Mouse (Mus musculus) T-cell, adult 2 months (primary cell): ENCODE results near the gene Ren1.
A peak's percentile ranks its signal among the peaks of the same experiment; 100 is the strongest.
"Not testable (repeated sequence)": the region's sequence is repeated elsewhere in the genome, so short reads cannot be mapped to it uniquely, and the experiment has no call there.

Experiments
- DNase-seq: peaks from one replicate; pipeline ENCODE4 v3.0.0; 2022; ENCODE audit warnings: low spot score

Gene Ren1

DNA sequence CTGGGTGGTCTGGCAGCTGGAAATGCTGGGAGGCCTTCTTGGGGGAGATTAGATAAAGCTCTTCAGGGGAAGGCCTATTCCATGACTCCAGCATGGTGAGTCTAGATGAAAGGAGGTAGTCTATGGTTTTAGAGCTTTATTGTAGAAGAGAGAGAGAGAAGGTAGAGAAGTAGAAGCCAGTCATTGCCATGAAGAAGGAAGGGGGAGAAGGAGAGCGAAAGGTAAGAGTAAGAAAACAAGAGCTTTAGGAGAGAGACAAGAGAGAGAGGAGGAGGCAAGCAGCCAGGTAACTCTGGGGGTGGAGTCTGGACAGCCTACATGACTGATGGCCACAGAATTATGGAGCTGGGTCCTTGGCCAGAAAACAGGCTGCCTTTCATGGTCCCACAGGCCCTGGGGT lies at the start of gene Ren1:
Ren1 (plus strand) TSS at position 301 of the 400 bp plus-strand sequence.
- DNase-seq = no peak

DNA sequence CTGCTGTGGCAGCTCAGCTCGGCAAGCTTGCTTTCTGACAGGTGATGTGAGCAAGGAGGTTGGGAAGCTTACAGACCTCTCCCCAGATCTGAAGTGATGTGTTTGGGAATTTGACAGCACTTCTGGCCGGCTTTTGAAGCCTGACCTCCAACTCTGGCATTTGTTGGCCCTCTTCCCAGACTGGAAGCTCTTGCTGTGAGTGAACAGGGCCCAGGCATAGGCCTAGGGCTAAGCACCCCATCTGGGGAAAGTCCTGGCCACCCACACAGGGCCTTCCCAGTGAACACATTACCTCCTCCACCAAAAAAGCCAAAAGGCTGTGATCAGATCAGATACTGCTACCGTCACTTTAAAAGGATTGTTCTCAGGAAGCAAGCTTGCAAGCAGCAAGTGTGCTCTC lies 47.8 kb upstream of the Ren1 start:
- no peak for DNase-seq

DNA sequence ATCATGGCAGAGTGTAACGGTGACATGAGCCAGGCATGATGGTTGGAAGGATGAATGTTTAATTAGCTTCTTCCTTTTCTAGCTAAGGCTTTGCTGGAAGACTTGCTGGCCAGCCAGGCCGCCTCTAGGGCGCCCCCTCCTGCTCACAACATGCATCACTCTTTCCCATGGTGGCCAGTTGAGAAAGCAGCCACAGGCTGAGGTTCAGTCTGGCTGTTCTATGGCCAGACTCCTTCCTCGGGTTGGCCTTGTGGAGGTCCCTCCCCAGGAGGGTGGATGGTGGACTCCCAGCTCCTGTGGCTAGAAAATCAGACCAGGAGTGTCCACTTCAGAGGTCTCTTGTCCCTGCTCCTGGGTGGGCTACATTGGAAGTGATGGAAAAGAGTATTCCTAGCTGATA lies 43.5 kb upstream of the Ren1 start:
- DNase-seq = peak; percentile 59

DNA sequence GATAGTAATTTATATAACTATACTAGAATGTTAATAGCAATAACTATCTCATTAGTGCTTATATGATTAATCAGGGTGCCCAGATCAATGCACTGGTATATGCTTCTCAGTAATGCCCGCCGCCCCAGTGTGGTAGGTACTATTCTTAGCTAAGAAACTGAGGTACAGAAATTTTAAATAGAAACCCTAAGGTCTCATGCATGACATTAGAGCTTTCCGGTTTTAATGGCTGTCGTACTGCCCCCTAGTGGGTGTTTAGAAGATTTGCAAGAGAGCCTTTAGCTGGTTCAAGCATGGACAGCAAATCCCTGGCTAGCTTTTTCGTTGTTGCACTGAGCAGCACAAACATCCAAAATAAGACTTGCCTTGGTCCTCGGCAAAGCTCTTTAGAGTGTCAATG lies 43.0 kb upstream of the Ren1 start:
- peak; percentile 50 for DNase-seq

DNA sequence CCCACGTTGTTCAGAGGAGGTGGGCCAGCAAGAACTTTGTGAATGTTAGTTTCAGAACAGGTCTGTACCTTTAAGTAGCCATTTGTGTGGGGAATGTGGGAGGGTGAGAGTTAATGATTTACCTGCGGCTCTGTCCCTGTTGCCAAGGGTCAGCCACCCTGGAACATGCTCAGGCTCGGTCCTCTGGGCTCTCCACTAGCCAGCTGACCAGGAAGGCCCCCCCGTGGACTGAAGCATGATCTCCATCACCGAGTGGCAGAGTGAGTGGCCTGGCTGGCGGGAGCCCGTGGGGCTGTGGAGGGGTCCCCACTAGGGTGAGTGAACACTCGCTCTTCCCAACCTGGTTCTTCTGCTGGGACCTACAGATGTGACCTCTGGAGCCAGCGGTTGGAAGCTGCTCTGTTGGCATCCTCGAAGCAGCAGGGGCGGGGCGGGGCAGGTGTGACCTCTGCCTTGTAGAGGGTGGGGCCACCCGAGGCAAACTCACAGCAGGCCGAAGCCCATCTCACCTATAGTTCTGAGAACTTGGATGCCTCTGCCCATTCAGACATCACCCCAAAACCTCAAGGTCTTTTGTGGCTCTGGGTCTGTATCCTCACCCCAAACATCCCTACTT lies 40.5 kb upstream of the Ren1 start, which contains the start of gene Golt1a:
Golt1a (plus strand) TSS at position 149 of the 616 bp plus-strand sequence.
- DNase-seq = no peak

DNA sequence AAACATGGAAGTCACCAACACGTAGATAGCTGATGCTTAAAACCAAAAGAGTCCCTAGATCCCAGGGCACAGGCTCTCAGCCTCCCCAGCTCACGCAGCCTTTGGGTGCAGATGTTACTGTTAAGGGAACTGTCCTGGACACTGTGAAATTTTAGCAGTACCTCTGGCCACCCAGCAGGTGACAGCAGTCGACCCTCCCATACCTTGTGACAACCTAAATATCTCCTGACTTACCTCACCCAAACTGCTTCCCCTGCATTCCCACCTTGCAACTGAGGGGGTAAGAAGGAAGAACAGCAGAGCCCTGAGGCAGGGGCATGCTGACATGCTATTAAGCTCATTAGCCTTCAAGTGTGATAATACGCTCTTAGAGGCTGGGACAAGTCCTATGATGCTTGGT lies 39.1 kb upstream of the Ren1 start:
- DNase-seq = no peak

DNA sequence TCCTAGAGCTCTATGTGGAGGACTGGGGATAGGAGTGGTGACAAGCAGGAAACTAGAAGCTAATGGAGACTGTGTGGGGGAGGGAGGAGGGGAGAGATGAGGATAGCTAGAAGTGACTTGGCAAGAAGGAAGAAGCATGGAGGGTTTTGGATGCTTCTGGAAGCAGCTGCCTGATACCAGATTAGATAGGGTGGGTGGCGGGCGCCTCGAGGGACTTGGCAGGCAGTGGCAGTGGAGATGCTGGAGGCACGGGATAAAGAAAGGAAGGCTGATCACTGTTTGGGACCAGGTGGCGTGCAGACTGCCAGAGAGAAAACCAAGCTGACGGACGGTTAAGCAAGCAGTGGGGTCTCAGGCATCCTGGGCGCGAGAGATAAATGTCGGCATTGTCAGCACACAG lies 38.4 kb upstream of the Ren1 start:
- no peak for DNase-seq

DNA sequence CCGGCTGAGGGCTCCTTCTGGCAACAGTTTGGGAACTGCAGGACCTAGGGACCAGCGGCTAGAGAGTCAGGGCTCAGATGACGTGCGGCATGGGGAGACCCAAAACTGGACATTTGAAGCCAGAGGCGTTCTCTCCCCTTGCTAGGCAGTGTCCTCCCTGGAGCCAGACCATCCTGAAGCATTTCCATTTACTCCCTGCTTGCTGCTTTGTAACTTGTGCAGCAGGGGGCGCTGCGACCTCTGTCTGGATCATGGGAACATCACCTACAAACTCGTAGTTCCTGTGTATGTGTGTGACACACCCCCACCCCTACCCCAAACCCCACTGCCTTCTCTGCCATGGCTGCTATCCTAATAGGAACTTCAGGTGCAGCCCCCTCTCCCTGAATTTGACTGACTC lies 35.9 kb upstream of the Ren1 start:
- peak; percentile 18 for DNase-seq

DNA sequence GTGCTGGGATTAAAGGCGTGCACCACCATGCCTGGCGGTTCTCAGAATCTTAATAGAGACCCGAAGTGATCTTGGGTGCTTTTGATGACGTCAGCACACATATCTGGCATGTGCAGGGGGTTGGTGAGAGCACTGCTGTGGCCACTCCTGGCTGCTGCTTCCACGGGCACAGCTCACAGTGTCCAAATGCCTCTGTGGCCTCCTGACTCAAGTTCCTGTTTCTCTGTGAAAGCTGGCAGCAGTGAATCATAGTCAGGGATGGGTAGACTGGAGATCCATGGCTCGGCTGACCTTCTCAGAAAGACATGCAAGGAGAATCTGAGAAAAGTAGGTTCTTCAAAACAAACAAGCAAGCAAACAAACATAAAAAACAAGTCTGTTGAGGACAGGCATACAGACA lies 34.5 kb upstream of the Ren1 start:
- DNase-seq = no peak

DNA sequence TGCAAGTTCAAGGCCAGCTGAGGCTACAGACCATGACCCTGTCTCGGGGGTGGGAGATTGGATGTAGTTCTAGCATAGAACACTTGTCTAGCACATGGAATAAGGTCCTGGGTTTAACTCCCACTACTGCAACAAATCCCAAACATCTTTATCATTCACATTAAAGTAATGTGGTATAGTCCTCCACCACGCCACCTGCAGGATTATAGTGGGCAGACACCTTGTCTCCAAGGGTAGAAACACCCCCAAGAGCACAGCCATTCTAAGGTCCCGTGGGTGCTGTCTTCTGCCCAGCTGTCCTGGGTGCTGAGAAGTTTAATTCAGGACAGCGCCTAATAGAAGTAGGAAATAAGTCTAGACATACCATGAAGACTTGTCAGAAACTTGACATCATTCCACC lies 33.7 kb upstream of the Ren1 start:
- DNase-seq = no peak

DNA sequence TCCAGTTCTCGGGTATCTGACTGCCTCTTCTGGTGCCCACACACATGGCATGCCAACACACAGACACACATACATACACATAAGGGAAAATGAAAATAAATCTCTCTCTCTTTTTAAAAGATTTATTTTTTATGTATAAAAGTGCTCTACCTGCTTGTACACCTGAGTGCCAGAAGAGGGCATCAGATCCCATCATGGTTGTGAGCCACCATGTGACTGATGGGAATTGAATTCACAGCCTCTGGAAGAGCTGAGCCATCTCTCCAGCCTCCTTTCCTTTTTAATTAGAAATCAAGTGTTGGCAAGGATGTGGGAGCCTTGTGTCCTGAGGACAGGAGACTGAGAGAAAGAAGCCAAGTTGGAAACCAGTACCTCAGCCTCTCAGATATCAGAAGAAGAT lies 33.2 kb upstream of the Ren1 start:
- no peak for DNase-seq

DNA sequence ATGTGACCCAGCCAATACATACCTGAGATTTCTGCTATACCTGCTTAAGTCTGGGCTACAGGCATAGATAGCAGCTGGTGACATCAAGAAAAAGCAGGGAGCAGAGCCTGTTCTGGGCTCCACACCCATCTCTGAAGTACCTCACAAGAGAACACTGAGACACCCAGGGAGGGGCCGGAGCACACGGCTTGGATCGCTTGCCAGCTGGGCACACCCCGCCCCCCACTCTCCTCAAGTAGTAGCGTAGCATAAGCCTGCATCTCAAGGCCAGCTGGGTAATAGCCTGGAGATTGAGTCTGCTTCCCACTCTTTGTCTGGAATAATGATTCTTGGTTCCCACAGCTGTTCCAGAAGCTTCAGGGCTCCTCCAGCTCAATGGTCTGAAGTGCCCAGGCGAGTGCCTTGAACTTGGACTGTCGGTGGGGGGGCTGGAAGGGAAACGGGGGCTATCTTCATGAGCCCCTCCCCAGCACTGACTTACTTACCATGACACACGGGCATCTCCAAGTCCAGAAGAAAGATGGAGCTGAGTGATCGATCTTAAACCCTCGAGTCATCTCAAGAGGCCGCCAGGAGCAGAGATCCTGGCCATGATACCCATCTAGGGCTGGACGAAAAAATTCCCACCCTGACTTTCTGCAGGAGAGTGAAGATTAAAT lies 28.9 kb upstream of the Ren1 start, which contains the start of gene Kiss1:
Kiss1 (plus strand) TSS at position 609 of the 659 bp plus-strand sequence.
- DNase-seq = no peak

DNA sequence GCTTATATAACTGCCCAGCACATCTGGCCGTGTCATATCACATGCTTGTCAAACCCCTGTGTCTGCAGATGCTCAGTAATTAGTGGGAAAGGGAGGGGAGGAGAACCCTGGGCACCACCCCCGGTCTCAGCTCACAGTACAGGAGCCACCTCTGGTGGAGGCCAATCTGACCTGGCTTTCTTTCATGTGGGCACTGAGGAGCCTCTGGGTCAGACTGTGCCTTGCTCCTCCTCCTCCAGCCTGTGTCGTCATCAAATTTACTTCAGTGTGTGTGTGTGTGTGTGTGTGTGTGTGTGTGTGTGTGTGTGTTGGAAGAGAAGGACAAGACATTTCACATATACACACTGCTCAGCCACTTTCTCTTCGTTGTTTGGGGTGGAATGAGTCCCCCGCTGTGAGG lies 27.0 kb upstream of the Ren1 start:
- no peak for DNase-seq

DNA sequence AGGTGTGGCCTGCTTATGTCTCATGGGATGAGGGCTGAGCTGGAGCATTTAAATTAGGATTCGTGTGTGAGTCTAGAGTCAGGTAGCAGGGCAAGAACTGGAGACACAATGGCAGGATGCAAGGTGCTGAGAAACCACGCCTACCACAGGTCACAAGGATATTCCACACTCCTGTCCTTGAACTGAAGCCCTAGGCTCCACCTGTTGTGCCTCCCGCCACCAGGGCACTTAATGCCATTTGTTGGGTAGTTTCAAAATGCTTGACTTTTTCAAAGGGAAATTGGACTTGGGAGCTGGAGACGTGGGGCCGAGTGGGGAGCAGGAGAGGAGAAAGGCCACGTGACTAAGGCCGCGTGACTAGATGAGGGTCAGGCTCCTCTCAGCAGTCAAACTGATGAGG lies 24.4 kb upstream of the Ren1 start:
- DNase-seq = no peak

DNA sequence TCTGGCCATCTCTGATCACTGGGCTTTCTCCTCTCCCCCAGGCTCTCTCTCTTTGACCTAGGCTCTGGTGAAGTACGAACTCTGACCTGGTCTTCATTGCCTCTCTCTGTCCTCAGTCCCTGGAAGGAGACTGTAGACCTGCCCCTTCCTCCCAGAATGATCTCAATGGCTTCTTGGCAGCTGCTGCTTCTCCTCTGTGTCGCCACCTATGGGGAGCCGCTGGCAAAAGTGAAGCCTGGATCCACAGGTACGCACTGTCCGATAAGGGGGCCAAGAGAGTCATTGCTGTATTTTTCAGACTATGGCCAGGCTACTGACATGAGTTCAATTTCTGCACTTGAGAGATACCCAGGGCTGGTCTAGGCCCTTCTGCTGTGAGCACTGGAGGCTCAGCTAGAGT lies 23.2 kb upstream of the Ren1 start:
- DNase-seq = no peak

DNA sequence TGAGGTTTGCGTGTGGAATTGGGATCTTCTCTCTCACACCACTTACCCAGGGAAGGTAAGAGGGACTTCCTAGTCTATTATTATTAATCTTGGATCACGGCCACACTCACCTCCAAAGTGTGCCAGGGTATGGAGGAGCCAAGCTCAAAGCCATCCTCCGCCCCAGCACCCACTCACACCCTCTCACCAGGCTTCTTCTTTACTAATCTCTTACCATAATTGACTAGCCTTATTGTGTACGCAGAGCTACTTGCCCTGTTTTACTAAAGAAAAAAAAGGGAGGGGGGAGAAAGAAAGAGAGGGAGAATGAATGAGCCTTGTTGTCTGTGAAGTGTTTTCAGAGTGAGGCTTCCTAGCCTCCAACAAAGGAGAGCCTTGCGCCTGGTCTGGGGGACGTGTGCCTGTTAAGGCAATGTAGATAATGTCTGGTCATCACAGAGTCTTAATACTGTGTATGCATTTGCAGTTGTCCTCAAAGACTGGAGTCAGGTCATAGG lies 22.0 kb upstream of the Ren1 start:
- no peak for DNase-seq

DNA sequence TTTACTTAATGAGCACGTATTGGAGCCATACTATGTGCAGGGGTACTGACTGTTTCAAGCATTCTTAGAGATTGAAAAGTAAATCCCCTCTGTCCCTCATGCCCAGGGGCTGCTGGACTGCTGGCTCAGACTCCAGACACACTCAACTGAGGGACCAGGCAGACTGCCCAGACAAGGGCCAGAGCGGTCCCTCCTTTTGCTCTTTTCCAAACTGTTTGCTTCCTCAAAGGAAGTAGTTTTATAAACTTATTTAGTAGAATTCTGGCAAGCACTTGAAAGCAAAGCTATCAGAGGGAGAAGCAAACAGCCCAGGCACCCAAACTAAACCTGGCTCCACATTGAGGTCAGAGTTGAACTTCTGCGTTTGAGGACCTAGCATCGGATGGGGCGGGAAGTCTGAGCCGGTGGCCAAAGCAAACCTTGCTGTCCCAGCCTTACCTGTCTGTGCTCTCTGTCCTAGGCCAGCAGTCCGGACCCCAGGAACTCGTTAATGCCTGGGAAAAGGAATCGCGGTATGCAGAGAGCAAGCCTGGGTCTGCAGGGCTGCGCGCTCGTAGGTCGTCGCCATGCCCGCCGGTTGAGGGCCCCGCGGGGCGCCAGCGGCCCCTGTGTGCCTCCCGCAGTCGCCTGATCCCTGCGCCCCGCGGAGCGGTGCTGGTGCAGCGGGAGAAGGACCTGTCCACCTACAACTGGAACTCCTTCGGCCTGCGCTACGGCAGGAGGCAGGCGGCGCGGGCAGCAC lies 21.2 kb upstream of the Ren1 start:
- DNase-seq = no peak

DNA sequence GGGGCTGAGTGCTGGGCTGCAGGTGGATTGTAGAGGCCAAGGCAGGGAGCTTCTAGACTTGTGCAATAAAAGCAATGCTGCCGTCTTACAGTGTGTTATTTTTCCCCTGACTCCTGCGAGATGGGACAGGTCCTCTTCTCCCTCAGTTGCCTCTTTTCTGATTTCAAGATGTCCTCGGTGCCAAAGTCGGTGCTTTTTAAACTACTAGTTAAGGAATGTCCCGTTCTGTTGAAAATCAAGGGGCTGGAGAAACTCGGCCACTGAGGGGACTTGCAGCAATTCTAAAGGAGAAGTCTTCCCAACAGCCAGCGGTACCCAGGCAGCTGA lies 20.7 kb upstream of the Ren1 start:
- DNase-seq = no peak

DNA sequence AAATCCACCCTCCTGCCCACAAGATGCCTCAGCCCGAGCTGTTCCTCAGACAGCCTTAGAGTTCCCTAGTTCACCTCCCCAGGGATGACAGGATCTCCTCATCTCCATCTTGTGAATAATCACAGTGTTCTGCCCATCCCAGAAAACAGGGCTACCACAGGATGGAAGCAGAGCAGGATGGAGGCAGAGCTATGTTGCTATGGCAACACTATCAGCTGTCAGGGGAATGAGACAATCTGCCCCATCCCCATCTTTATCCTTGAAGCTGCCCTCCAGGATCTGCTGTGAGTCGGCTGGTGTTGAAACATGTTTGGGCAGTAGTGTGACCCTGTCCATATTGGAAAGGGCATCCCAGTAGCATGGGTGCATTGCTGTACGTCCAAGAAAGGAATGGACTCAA lies 19.2 kb upstream of the Ren1 start:
- no peak for DNase-seq

DNA sequence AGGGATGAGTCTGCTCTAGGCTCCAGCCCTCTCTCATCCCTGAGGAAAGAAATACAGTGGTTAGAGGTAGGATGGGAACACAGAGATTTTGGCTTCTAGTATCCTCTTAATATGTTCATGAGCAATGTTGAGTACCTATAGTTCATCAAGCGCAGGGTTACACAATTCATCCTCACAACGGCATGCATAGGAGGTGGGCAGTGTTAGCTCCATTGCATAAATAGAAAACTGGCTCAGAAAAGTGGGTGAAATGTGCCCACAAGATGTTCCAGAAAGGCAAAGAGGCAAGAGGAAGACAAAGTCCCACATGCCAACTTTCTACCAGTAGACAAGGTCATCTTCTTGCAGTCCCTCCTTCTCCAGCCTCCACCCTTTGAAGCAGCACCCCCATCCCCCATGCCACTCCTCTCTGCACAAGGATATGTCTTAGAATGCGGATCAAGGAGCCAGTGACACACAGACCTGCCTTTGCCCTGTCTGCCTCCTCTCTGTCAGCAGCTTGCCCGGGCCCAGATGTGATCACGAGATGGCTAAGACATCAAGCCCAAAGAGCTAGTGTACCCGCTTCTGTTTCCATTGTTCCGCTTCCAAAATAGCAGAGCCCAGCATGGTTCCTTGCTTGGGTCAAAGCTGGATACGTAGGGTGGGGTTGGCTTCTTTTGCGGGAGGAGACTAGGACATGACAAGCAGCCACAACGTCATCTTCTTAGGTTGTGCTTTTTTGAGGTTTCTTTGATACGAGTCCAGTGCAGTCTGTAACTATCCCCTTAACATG lies 17.5 kb upstream of the Ren1 start:
- no peak for DNase-seq

DNA sequence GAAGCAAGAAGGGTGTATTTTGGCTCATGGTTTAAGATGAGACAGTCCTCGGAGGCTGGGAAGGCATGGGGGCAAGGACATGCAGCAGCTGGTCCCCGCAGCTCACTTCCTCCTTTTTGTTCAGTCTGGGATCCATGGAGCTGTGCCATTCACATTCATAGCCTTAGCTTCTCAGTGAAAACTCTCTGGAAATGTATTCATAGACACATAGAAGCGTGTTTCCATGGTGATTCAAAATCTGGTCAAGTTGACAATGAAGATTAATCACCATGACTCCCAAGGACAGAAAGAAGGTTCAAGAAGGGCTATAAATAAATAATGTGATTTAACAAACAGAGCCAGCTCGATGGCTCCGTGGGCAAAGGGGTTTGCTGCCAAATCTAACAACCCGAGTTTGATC lies 16.4 kb upstream of the Ren1 start:
- no peak for DNase-seq

DNA sequence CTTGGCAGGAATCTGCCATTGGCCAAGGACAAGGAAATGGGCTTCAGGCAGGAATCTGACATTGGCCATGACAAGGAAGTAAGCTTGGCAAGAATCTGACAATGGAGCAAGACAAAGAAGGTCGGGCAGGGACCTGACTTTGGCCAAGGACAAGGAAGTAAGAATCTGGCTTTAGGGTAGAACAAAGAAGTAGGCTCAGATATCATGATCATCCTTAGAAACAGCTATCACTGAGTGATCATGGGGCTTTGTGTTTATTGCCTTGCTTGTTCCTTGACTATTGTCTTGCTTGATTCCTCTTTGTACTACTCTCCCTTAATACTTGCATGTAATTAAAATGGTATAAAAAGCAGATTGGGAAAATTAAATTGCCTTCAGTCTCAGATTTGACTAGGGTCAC lies 9.9 kb upstream of the Ren1 start:
- DNase-seq = not testable (repeated sequence)

DNA sequence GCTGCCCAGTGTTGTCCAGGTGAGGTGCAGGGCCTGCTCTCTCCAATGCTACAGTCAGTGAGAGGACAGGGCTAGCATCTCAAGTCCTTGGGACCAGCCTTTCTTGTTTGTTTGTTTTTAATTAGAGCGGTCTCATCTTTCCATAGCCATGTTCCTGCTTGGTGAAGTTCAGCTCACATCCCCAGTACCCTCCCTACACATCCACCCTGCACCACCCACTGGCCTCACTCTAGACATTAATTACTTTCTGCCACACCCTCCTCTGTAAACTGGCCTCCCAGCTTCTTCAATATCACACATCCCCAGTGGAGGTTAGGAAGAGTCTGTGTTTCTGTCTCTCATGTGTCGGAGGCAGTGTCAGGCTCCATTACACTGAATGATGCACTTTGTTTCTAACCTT lies 6.0 kb upstream of the Ren1 start:
- no peak for DNase-seq
